Mouse (Mus musculus): ENCODE data around the gene Rpl13a.

GRCm38 (mm10) chr7:45167761-45168445 lies 39.3 kb upstream of the Rpl13a start:
- TF ChIP-seq EP300 (optimal IDR thresholded peaks at IDR 0.05), result no peak
- no peak for TF ChIP-seq CTCF (IDR thresholded peaks at IDR 0.05; ENCODE audit: low read depth)
